Mouse (Mus musculus) small intestine, adult 2 months (tissue): Measurements from ENCODE around the gene Mak.

Source experiments
- CTCF ChIP-seq: fragments of 200-500 bp; IDR thresholded peaks from 2 replicates; pipeline ENCODE4 v1.5.1; 2012; ENCODE audit warnings: low read depth, mild to moderate bottlenecking, control low read depth, inconsistent platforms, low read length, moderate library complexity, mixed read lengths; ENCODE audit not compliant: insufficient replicate concordance, insufficient read length; ENCODE audit errors: extremely low read depth
- POLR2A ChIP-seq: fragments of 200-500 bp; IDR thresholded peaks from 2 replicates; pipeline ENCODE4 v1.6.1; 2012; ENCODE audit warnings: low read depth, mild to moderate bottlenecking, control low read depth, inconsistent platforms, low read length, moderate library complexity

- TF ChIP-seq CTCF (no peak), POLR2A (no peak)
These were observed 61.3 kb downstream of the Mak start for GRCm38 (mm10) chr13:41018236-41018635.
